Mouse (Mus musculus) kidney, postnatal 0 days (tissue): ENCODE data around the gene Nans. TPM values are rescaled to one million over a fixed set of nuclear protein-coding genes. Genes with fewer than 3 reads are reported as not detected.

ENCODE experiments used
- ATAC-seq: fragments of 200-750 bp; cut with Nextera tagmentation; replicated peaks from 2 replicates; pipeline ENCODE4 v1.8.0; 2017; ENCODE audit warnings: low read depth, moderate number of reproducible peaks, moderate TSS enrichment, moderate library complexity; ENCODE audit not compliant: low FRiP score
- DNase-seq: peaks from one replicate; pipeline ENCODE4 v3.0.0-alpha.2; 2016; ENCODE audit warnings: low spot score
- H3K27ac ChIP-seq: fragments of 300-500 bp; sonication (generic); 2 replicates; pipeline ENCODE4 v1.5.1; 2014; ENCODE audit warnings: mild to moderate bottlenecking
- H3K27me3 ChIP-seq: fragments of 300-500 bp; sonication (generic); 2 replicates; pipeline ENCODE4 v1.6.1; 2014; ENCODE audit warnings: low read length, mixed read lengths; ENCODE audit not compliant: insufficient read depth
- H3K36me3 ChIP-seq: fragments of 300-500 bp; sonication (generic); 2 replicates; pipeline ENCODE4 v1.6.1; 2014; ENCODE audit warnings: low read length, mixed read lengths; ENCODE audit not compliant: insufficient read depth
- H3K4me1 ChIP-seq: fragments of 300-500 bp; sonication (generic); replicated peaks from 2 replicates; pipeline ENCODE4 v1.6.1; 2014; ENCODE audit warnings: antibody characterized with exemption, low read length, mixed read lengths; ENCODE audit not compliant: insufficient read depth
- H3K4me2 ChIP-seq: fragments of 300-500 bp; sonication (generic); 2 replicates; pipeline ENCODE4 v1.6.1; 2014; ENCODE audit warnings: mild to moderate bottlenecking, low read length, moderate library complexity, mixed read lengths
- H3K4me3 ChIP-seq: fragments of 300-500 bp; sonication (generic); replicated peaks from 2 replicates; pipeline ENCODE4 v1.5.1; 2014; ENCODE audit warnings: low read depth, low read length
- H3K9ac ChIP-seq: fragments of 300-500 bp; sonication (generic); 2 replicates; pipeline ENCODE4 v1.6.1; 2014; ENCODE audit warnings: low read depth, low read length
- H3K9me3 ChIP-seq: fragments of 300-500 bp; sonication (generic); replicated peaks from 2 replicates; pipeline ENCODE4 v1.6.1; 2016; ENCODE audit warnings: low read length, inconsistent platforms, mixed read lengths
- CTCF ChIP-seq: IDR thresholded peaks from 2 replicates; pipeline ENCODE4 v1.5.1; 2016; ENCODE audit warnings: antibody characterized with exemption, low read depth, mild to moderate bottlenecking, moderate library complexity
- WGBS: fragments of 180-500 bp; shearing (Covaris S2); extraction: QIAGEN DNeasy Blood & Tissue Kit; methylation state at CpG from one replicate; pipeline ENCODE4 v1.1.7; 2014; 5-methylcytosine and 5-hydroxymethylcytosine counted together
- polyA plus RNA-seq: library from polyadenylated mRNA; unstranded; fragments of >200 nt; fragmentation: Nextera tagmentation; extraction: Ambion mirVana; gene quantifications from 2 replicates; pipeline ENCODE4 v1.2.1, GENCODE M21; 2015

The Nans gene
- polyA plus RNA-seq, 1 experiment from 2014 or later, result 45.6 TPM

DNA sequence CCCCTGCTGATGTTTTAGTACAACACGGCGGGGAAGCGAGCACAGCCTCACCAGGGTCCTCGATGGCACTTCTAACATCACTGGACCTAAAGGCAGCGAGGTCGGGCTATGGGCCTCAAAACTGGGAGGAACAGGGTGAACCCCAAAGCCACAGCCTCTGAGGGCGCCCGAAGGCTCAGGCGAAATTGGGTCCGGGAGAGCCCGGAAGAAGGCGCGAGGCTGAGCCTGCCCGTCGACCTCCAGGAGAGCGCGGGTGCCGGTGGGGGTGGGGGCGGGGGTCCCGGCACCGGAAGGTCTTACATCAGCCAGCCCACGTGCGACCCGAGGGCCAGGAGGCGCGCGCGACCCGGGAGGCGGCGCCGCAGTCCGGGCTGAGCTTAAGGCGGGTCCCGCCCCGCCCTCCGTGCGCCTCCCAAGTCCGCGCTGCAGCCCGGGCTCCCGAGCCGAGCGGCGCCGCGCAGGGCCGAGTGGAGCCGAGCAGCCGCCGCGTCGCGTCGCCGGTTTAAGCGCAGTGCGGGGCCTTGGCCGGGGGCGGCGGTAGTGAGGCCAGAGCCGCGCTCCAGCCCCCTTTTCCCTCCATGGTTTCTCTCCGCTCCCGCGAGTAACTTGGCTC lies 38.4 kb upstream of the Nans start, which contains the start of gene Anp32b:
Gene Anp32b (plus strand): TSS at position 384 of the 613 bp plus-strand sequence.
- H3K4me1 ChIP-seq, result peaks cover 30% of the 10 kb centered on the region
- H3K36me3 ChIP-seq, result no peaks in the 10 kb centered on the region
- peak within 1 kb of the TSS; percentile 81 for H3K4me2 ChIP-seq
- ATAC-seq (peak; percentile 94), DNase-seq (peak; percentile 94)
- no peaks in the 10 kb centered on the region for H3K27me3 ChIP-seq
- H3K4me3 ChIP-seq, result peak within 1 kb of the TSS; percentile 92
- 0% methylated on average over 58 of the region's 66 CpGs for WGBS
- peak within 1 kb of the TSS; percentile 97 for H3K27ac ChIP-seq
- peak; percentile 57 for TF ChIP-seq CTCF
- H3K9ac ChIP-seq, result peak within 1 kb of the TSS; percentile 92
- H3K9me3 ChIP-seq, result no peaks in the 10 kb centered on the region

DNA sequence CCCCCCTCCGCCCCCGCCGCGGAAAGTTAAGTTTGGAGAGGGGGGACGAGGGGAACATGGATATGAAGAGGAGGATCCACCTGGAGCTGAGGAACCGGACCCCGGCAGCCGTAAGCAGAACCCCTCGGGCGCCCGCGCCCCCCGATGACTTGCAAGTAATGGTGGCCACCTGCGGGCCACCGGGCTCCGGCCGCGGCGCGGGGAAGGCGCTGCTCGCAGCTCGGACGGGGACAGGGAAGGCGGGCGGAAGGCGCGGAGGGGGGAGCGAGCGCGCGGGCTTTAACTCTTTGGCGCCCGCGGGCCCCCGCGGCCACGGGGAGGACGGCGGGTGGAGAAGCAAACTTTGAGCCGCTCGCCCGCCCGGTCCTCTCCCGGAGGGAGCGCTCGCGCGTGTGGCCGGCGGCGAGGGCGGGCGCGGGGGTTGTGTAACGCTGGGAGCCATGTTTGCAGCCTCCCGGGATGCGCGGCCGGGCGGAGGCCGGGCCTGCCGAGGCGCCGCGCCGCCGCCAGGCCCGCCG lies 37.7 kb upstream of the Nans start:
- no peaks in the 10 kb centered on the region for H3K9me3 ChIP-seq
- H3K9ac ChIP-seq, result peak overlapping the region; percentile 92
- under 1% methylated on average over 57 of the region's 70 CpGs for WGBS
- ATAC-seq (peak; percentile 19), DNase-seq (peak; percentile 65)
- H3K36me3 ChIP-seq, result no peaks in the 10 kb centered on the region
- peak overlapping the region; percentile 92 for H3K4me3 ChIP-seq
- TF ChIP-seq CTCF, result no peak; the same call in 1 of the 2 replicates
- H3K27me3 ChIP-seq, result no peaks in the 10 kb centered on the region
- H3K27ac ChIP-seq, result peak overlapping the region; percentile 97
- H3K4me2 ChIP-seq, result peak overlapping the region; percentile 81
- peaks cover 35% of the 10 kb centered on the region for H3K4me1 ChIP-seq

DNA sequence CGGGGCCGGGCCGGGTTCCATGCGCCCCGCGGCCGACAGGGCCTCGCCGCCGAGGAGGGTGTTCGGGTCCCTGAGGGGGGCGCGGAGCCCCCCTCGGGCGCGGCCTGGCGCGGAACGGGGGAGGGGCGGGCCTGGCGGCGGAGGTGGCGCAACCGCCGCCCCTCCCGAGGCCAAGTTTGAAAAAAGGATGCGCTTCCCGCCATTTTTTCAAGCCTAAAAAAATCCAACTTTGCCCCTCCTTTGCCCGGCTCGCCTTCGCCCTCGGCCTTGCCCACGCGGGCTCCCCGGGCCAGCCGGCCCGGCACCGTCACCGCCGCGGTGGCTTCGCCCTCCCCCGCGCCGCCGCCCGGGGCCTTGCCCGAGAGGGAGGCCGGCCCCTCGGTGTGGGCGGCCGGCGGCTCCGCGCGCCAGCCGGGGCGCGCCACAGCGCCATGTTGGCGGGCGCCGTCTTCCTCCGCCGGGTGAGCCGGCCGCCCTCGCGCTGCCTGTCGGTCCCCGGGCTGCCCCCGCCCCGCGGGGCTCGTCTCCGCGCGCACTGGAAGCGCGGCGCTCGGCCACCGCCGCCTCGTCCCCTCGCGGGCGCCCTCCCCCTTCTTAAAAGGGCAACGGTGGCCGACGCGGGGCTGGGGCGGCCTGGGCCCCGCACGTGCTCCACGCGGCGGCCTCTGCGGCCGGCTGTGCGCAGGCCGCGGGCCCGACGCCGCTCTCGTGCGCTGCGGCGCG lies 37.1 kb upstream of the Nans start:
- Histone ChIP-seq H3K36me3 (0 out of 2 replicates have a peak, but pooled peaks cover 2% of the 10 kb centered on the region), H3K27ac (peak overlapping the region; percentile 97), H3K27me3 (no peaks in the 10 kb centered on the region), H3K4me3 (peak overlapping the region; percentile 92), H3K4me1 (peaks cover 36% of the 10 kb centered on the region), H3K9me3 (no peaks in the 10 kb centered on the region), H3K9ac (peak overlapping the region; percentile 92), H3K4me2 (peak overlapping the region; percentile 81)
- no peak for TF ChIP-seq CTCF
- under 1% methylated on average over 91 of the region's 111 CpGs for WGBS
- peak; percentile 66 for ATAC-seq
- DNase-seq, result peak; percentile 82

DNA sequence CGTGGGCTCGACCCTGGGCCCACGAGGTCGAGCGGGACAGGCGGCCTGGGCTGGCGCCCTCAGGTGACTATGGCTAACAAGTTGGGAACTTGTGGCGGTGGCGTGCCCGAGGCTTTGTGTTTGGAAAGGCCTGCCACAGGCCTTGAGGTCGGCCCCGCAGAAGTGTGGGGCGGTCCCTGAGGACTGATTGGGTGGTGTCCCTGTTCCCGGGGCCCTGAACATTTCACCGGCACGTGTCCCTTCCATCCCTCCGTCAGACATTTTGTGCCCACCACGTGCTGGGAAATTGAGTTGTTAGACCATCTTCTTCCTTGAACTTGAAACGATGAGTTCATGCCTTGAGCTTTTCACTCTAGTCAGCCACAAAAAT lies 36.6 kb upstream of the Nans start:
- Histone ChIP-seq H3K36me3 (0 out of 2 replicates have a peak, but pooled peaks cover 2% of the 10 kb centered on the region), H3K9ac (peak overlapping the region; percentile 92), H3K27ac (peak overlapping the region; percentile 97), H3K27me3 (no peaks in the 10 kb centered on the region), H3K4me1 (peaks cover 40% of the 10 kb centered on the region), H3K9me3 (no peaks in the 10 kb centered on the region), H3K4me2 (peak overlapping the region; percentile 81), H3K4me3 (peak overlapping the region; percentile 92)
- ATAC-seq (peak; percentile 40), DNase-seq (peak; percentile 74)
- 0% methylated on average over 17 of the region's 19 CpGs for whole genome bisulfite sequencing
- no peak for TF ChIP-seq CTCF

DNA sequence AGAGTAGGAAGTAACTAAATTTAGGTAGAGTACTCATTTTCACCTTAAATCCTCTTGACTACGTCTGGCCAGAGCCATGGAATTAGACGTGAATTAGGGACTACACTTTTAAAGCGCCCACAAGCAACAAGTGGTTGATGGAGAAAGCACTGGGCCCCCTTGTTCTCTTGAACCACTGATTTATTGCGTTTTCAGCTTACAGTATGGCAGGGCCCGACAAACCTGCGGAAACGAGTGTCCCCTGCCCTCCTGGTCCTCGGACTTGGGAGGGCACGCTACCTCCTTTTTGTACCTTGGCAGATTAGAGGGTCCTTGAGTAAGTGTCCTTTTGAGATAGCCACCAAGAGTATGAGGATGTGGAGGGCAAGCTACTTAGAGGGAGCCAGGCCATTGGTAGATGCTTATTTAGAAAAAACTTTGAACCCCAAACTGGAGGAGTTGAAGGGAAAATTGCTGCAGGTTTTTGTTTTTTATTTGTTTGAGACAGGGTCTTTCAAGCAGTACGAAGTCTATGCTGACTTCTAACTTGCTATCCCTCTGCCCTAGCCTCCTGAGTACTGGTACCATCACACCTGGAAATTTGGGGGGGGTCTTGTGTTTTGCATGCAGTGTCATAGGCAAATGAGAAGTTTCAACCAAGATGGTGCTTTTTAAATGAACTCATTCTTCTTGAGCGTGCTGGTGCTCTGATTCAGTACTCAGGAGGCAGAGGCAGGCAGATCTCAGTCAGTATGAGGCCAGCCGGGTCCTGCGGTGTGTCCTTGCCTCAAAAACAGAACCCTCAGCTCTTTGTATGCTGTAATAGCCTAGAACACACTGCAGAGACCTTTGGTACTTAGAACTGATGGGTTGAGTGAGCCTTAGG lies 36.0 kb upstream of the Nans start:
- WGBS, result 33% methylated on average over 13 of the region's 13 CpGs
- Histone ChIP-seq H3K9ac (peak overlapping the region; percentile 92; the same call in 1 of the 2 replicates), H3K4me3 (peak overlapping the region; percentile 92; the same call in 1 of the 2 replicates), H3K36me3 (0 out of 2 replicates have a peak, but pooled peaks cover 2% of the 10 kb centered on the region), H3K27ac (peak overlapping the region; percentile 97; the same call in 1 of the 2 replicates), H3K4me1 (peaks cover 40% of the 10 kb centered on the region), H3K4me2 (peak overlapping the region; percentile 81), H3K9me3 (no peaks in the 10 kb centered on the region), H3K27me3 (no peaks in the 10 kb centered on the region)
- DNase-seq, result no peak
- TF ChIP-seq CTCF, result no peak
- ATAC-seq, result no peak
